7 mouse cellular contexts compared by ENCODE assay signal in the genomic region with DNA sequence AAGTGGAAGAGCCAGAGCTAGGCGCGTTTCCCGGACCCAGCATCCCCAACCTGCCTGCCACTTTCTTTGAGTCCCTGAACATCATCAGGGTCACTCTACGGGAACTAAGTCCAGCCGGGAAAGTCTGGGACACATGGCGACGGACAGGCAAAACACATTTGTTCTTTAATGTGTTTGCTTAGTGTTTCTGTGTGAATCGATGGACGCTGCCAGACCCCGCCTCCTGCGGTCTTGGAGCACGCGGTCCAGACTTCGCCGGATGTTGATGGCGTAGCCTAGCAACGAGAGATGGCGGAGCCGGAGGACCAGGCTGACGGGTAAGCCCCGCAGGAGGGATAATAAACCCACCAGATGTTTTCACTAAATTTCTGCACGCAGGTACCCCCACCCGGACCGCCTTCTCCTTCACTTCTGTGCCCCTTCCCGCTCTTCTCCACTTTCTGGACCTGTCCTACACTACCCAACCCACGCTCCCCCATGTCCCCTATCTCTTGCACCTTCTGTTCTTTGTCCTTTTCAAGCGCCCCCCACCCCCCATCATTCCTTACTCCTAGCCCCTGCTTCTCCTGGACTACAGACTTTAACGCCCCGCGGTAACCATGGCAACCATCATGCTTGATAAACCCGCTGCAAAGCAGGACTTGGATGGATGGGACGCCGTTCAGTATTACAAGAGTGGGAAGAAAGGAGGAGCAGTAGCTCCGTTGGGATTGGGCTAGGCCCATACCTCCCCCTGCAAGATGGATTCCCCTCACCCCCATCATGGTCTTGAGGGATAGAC. TPM values are rescaled to one million over a fixed set of nuclear protein-coding genes. Genes with fewer than 3 reads are reported as not detected.
DNase-seq lines count a peak whose midpoint lies in the region; ATAC-seq lines count a peak whose summit lies in the region.

No protein-coding gene starts in this region.

- peak; percentile 89 for ATAC-seq in inflammation-experienced regulatory T-cells, adult 6 months
- peak; percentile 34; the same call in 1 of the 2 replicates for ATAC-seq in megakaryocyte-erythroid progenitor cell, adult 5-6 weeks (replicated peaks; ENCODE audit: low FRiP score, low TSS enrichment, poor library complexity, severe bottlenecking)

- peak; percentile 82 for DNase-seq in R1 (ENCODE audit: low read depth, low spot score)
- DNase-seq in embryo, embryonic 10 days (ENCODE audit: low spot score) = peak; percentile 94
- peak; percentile 50 to 72 for DNase-seq in gastrocnemius, postnatal 36 days
- DNase-seq in left cerebral cortex, postnatal 4 days = peak; percentile 79
- DNase-seq in right cerebral cortex, postnatal 36 days (ENCODE audit: low spot score in 2 of 2) = peak; percentile 57 to 66

- intact Hi-C loops in gastrocnemius, postnatal 36 days (cut with DNase I) = loop anchor here (2.0 kb wide), 1 partner anchor 20 kb away; no protein-coding TSS in a partner anchor
- intact Hi-C loops in left cerebral cortex, postnatal 4 days (cut with DNase I) = no loop called here

RNA-seq across cellular contexts. Expression of a gene that starts 0.7 kb away (rescaled TPM):
- total RNA-seq in gastrocnemius, postnatal 36 days (2021) = not detected
- 1 to 10 TPM; 1.6 to 4.2 (median 3.3) TPM for polyA plus RNA-seq in inflammation-experienced regulatory T-cells, adult 6 months (2017; shearing (Covaris generic))
- 1 to 10 TPM; 7.3 to 8.5 TPM for total RNA-seq in left cerebral cortex, postnatal 4 days (2021)
- 6.4 and 8.6 TPM in 2 replicates for total RNA-seq in megakaryocyte-erythroid progenitor cell, adult 5-6 weeks (2014; fragmentation: Nextera tagmentation)
- 4.3 and 13.1 TPM in 2 replicates for total RNA-seq in megakaryocyte-erythroid progenitor cell, adult 5-6 weeks (2017)

RNA-seq across cellular contexts. Expression of a gene that starts 0.7 kb away (rescaled TPM):
- total RNA-seq in gastrocnemius, postnatal 36 days (2021) = 10 to 100 TPM; 19.2 to 23.2 TPM
- under 1 TPM; 0.20 to 0.55 (median 0.33) TPM for polyA plus RNA-seq in inflammation-experienced regulatory T-cells, adult 6 months (2017; shearing (Covaris generic))
- total RNA-seq in left cerebral cortex, postnatal 4 days (2021) = 100 to 1,000 TPM; 217 to 222 TPM
- 0.35 and 1.2 TPM in 2 replicates for total RNA-seq in megakaryocyte-erythroid progenitor cell, adult 5-6 weeks (2014; fragmentation: Nextera tagmentation)
- 0.61 and 2.0 TPM in 2 replicates for total RNA-seq in megakaryocyte-erythroid progenitor cell, adult 5-6 weeks (2017)

RNA-seq across cellular contexts. Expression of a gene that starts 38.7 kb away (rescaled TPM):
- 100 to 1,000 TPM; 122 to 134 TPM for total RNA-seq in gastrocnemius, postnatal 36 days (2021)
- polyA plus RNA-seq in inflammation-experienced regulatory T-cells, adult 6 months (2017; shearing (Covaris generic)) = 10 to 100 TPM in 2 of 3 experiments, 1 to 10 TPM in 1; 9.2 to 13.4 (median 11.8) TPM
- total RNA-seq in left cerebral cortex, postnatal 4 days (2021) = 100 to 1,000 TPM in 1 of 2 experiments, 10 to 100 TPM in 1; 86.9 to 104 TPM
- 33.7 and 44.1 TPM in 2 replicates for total RNA-seq in megakaryocyte-erythroid progenitor cell, adult 5-6 weeks (2014; fragmentation: Nextera tagmentation)
- 22.6 and 34.2 TPM in 2 replicates for total RNA-seq in megakaryocyte-erythroid progenitor cell, adult 5-6 weeks (2017)

Comparison
In these comparisons a context has a peak if more than half of its experiments do, and no peak if none do; other contexts are left out.
1. Peak in every context shown above with its lines: DNase-seq and ATAC-seq.
2. RNA of a gene that starts 0.7 kb away (total RNA-seq): 7.3 to 8.5 TPM in left cerebral cortex, postnatal 4 days and 4.3 to 13.1 TPM in megakaryocyte-erythroid progenitor cell, adult 5-6 weeks; not detected in gastrocnemius, postnatal 36 days; every median in the first group is over 4 times any median in the second.
3. RNA of a gene that starts 0.7 kb away (total RNA-seq): 217 to 222 TPM in left cerebral cortex, postnatal 4 days and 19.2 to 23.2 TPM in gastrocnemius, postnatal 36 days; 0.35 to 2.0 TPM in megakaryocyte-erythroid progenitor cell, adult 5-6 weeks; every median in the first group is over 4 times any median in the second.